Mouse (Mus musculus) heart, adult 2 months (tissue): ENCODE measurements around the gene Sh3d19. TPM values are rescaled to one million over a fixed set of nuclear protein-coding genes. Genes with fewer than 3 reads are reported as not detected.
"Not testable (repeated sequence)": the region's sequence is repeated elsewhere in the genome, so short reads cannot be mapped to it uniquely, and the experiment has no call there.

Source experiments
- DNase-seq, 2 experiments: peaks; one replicate each; pipeline ENCODE4 v3.0.0; 2021
- H3K27ac ChIP-seq: fragments of 200-600 bp; 2 replicates; pipeline ENCODE4 v1.8.1; 2022
- H3K27me3 ChIP-seq: fragments of 200-500 bp; 2 replicates; pipeline ENCODE4 v1.6.1; 2012; ENCODE audit warnings: mild to moderate bottlenecking, low read length, inconsistent platforms, mixed read lengths; ENCODE audit not compliant: control insufficient read depth, insufficient read depth
- H3K36me3 ChIP-seq: fragments of 200-500 bp; 2 replicates; pipeline ENCODE4 v1.6.1; 2012; ENCODE audit warnings: low read length, inconsistent platforms; ENCODE audit not compliant: control insufficient read depth, insufficient read depth
- H3K4me1 ChIP-seq: fragments of 200-500 bp; 2 replicates; pipeline ENCODE4 v1.6.1; 2011; ENCODE audit warnings: low read length; ENCODE audit not compliant: control insufficient read depth, insufficient read depth
- H3K4me3 ChIP-seq: fragments of 200-600 bp; 2 replicates; pipeline ENCODE4 v1.8.1; 2022
- H3K79me2 ChIP-seq: fragments of 200-500 bp; replicated peaks from 2 replicates; pipeline ENCODE4 v1.6.1; 2012; ENCODE audit warnings: mild to moderate bottlenecking, inconsistent platforms, low read length, moderate library complexity, mixed read lengths; ENCODE audit not compliant: control insufficient read depth, insufficient read depth
- H3K9ac ChIP-seq: fragments of 200-500 bp; 2 replicates; pipeline ENCODE4 v1.6.1; 2012; ENCODE audit warnings: low read depth, mild to moderate bottlenecking, control low read depth, inconsistent platforms, low read length, mixed read lengths
- CTCF ChIP-seq: fragments of 200-600 bp; IDR thresholded peaks from 2 replicates; pipeline ENCODE4 v1.8.1; 2022; ENCODE audit warnings: antibody characterized with exemption, mild to moderate bottlenecking, moderate library complexity
- EP300 ChIP-seq: fragments of 200-500 bp; IDR thresholded peaks from 2 replicates; pipeline ENCODE4 v1.6.1; 2011; ENCODE audit warnings: low read depth, low read length, control low read depth; ENCODE audit not compliant: insufficient read depth
- POLR2A ChIP-seq: fragments of 200-500 bp; IDR thresholded peaks from 2 replicates; pipeline ENCODE4 v1.6.1; 2011; ENCODE audit warnings: mild to moderate bottlenecking, low read depth, low read length, control low read depth; ENCODE audit not compliant: insufficient read depth
- WGBS: fragments of 180-500 bp; shearing (Covaris S2); methylation state at CpG from one replicate; pipeline ENCODE4 v1.1.7; 2018; 5-methylcytosine and 5-hydroxymethylcytosine counted together
- intact Hi-C: fragments of 180-260 bp; cut with DNase I; formaldehyde crosslinking; loops from one replicate; pipeline ENCODE4 v1.15.1; 2025
- polyA plus RNA-seq: library from polyadenylated mRNA; depleted of rRNA; stranded (reverse); fragments of >200 nt; gene quantifications from 2 replicates; pipeline ENCODE4 v1.2.3, GENCODE M21; 2012
- total RNA-seq, 2 experiments: library from RNA; stranded (reverse); gene quantifications; 2 replicates each; pipeline ENCODE4 v1.2.3; 2021

Sh3d19 gene
- total and polyA plus RNA-seq, 3 experiments = 13.5 to 22.2 (median 19.5) TPM

- intact Hi-C loops = no loop called here
- Histone ChIP-seq H3K79me2 (no peaks in the 10 kb centered on the region), H3K4me3 (no peak overlapping the region), H3K27me3 (no peaks in the 10 kb centered on the region), H3K4me1 (no peaks in the 10 kb centered on the region), H3K27ac (no peak overlapping the region), H3K36me3 (no peaks in the 10 kb centered on the region), H3K9ac (no peak overlapping the region)
- TF ChIP-seq POLR2A = no peak
- TF ChIP-seq EP300 = no peak
- no peak for TF ChIP-seq CTCF
- WGBS = 89% methylated on average over 8 of the region's 8 CpGs
- DNase-seq = no peak
These were observed 1.9 kb upstream of the Sh3d19 start for GRCm38 (mm10) chr3:85969040-85969439.

- H3K27me3 ChIP-seq = no peaks in the 10 kb centered on the region
- H3K36me3 ChIP-seq = no peaks in the 10 kb centered on the region
- peak overlapping the region; percentile 60 for H3K4me3 ChIP-seq
- intact Hi-C loops = no loop called here
- no peak for TF ChIP-seq EP300
- no peak for TF ChIP-seq CTCF
- TF ChIP-seq POLR2A = no peak
- peak overlapping the region; percentile 85 for H3K9ac ChIP-seq
- H3K4me1 ChIP-seq = no peaks in the 10 kb centered on the region
- H3K27ac ChIP-seq = peak overlapping the region; percentile 62
- peak; percentile 5 to 27 for DNase-seq
- no peaks in the 10 kb centered on the region for H3K79me2 ChIP-seq
- WGBS = 10% methylated on average over 13 of the region's 13 CpGs
These were observed 678 bp downstream of the Sh3d19 start for GRCm38 (mm10) chr3:85971599-85971975.

- intact Hi-C loops = no loop called here
- H3K27ac ChIP-seq = no peak overlapping the region
These were observed 2.6 kb downstream of the Sh3d19 start for GRCm38 (mm10) chr3:85973376-85974140.

GRCm38 (mm10) chr3:85974451-85974850, 3.5 kb downstream of the Sh3d19 start:
- Histone ChIP-seq H3K9ac (no peak overlapping the region), H3K27me3 (no peaks in the 10 kb centered on the region), H3K79me2 (no peaks in the 10 kb centered on the region), H3K36me3 (no peaks in the 10 kb centered on the region), H3K4me1 (no peaks in the 10 kb centered on the region), H3K4me3 (no peak overlapping the region), H3K27ac (no peak overlapping the region)
- 86% methylated on average over 4 of the region's 4 CpGs for WGBS
- no peak for TF ChIP-seq CTCF
- TF ChIP-seq EP300 = no peak
- TF ChIP-seq POLR2A = no peak
- intact Hi-C loops = no loop called here
- DNase-seq = no peak

More at GRCm38 (mm10) chr3:85973376-85974140, 2.6 kb downstream of the Sh3d19 start:
- Histone ChIP-seq H3K9ac (no peak overlapping the region), H3K4me1 (no peaks in the 10 kb centered on the region), H3K27me3 (no peaks in the 10 kb centered on the region), H3K4me3 (no peak overlapping the region), H3K79me2 (no peaks in the 10 kb centered on the region), H3K36me3 (no peaks in the 10 kb centered on the region)
- 91% methylated on average over 10 of the region's 10 CpGs for WGBS
- TF ChIP-seq POLR2A (no peak), CTCF (no peak), EP300 (no peak)
- DNase-seq = no peak

GRCm38 (mm10) chr3:85980036-85980435, 9.1 kb downstream of the Sh3d19 start:
- H3K4me1 ChIP-seq = peaks cover 2% of the 10 kb centered on the region; the same call in 1 of the 2 replicates
- no peak overlapping the region for H3K9ac ChIP-seq
- no peak for DNase-seq
- no peaks in the 10 kb centered on the region for H3K79me2 ChIP-seq
- no peak overlapping the region for H3K4me3 ChIP-seq
- H3K27me3 ChIP-seq = no peaks in the 10 kb centered on the region
- WGBS = 56% methylated on average over 4 of the region's 4 CpGs
- TF ChIP-seq CTCF (no peak), EP300 (no peak), POLR2A (no peak)
- intact Hi-C loops = no loop called here
- H3K27ac ChIP-seq = no peak overlapping the region
- no peaks in the 10 kb centered on the region for H3K36me3 ChIP-seq

GRCm38 (mm10) chr3:85981761-85982160, 10.9 kb downstream of the Sh3d19 start:
- H3K36me3 ChIP-seq, H3K4me3 ChIP-seq, H3K9ac ChIP-seq, H3K27ac ChIP-seq, H3K27me3 ChIP-seq, intact Hi-C loops, H3K4me1 ChIP-seq, DNase-seq, H3K79me2 ChIP-seq: not testable (repeated sequence)
- WGBS = 80% methylated on average over 3 of the region's 3 CpGs

GRCm38 (mm10) chr3:85984537-85984936, 13.6 kb downstream of the Sh3d19 start:
- Histone ChIP-seq H3K4me1 (peaks cover 2% of the 10 kb centered on the region; the same call in 1 of the 2 replicates), H3K36me3 (no peaks in the 10 kb centered on the region), H3K27me3 (no peaks in the 10 kb centered on the region), H3K27ac (no peak overlapping the region), H3K79me2 (no peaks in the 10 kb centered on the region), H3K9ac (no peak overlapping the region), H3K4me3 (no peak overlapping the region)
- WGBS = 91% methylated on average over 6 of the region's 6 CpGs
- intact Hi-C loops = no loop called here
- TF ChIP-seq POLR2A = no peak
- TF ChIP-seq CTCF = no peak
- TF ChIP-seq EP300 = no peak
- no peak for DNase-seq
